Mouse (Mus musculus) CD4-positive, CD25-positive, alpha-beta regulatory T cell, adult 2 months (primary cell): ENCODE data around the gene Cylc2.

Experiments
- DNase-seq: peaks from one replicate; pipeline ENCODE4 v3.0.0-alpha.2; 2012; ENCODE audit warnings: low read depth, low spot score

Cylc2 gene

GRCm38 (mm10) chr4:51216378-51216777, at the start of gene Cylc2:
Gene Cylc2 (plus strand): TSS chr4:51216678.
- no peak for DNase-seq
